7 mouse cellular contexts compared by ENCODE assay signal in genomic region chr3:59059022-59059541, GRCm38 (mm10). TPM values are rescaled to one million over a fixed set of nuclear protein-coding genes. Genes with fewer than 3 reads are reported as not detected.
DNase-seq lines count a peak whose midpoint lies in the region; ATAC-seq lines count a peak whose summit lies in the region.

No protein-coding gene starts in this region.

- DNase-seq in adrenal gland, adult (ENCODE audit: inconsistent age in 2 of 2, low spot score in 1 of 2), result peak; percentile 63 to 93
- DNase-seq in gastrocnemius, adult 18-20 months (ENCODE audit: low spot score), result peak; percentile 66
- DNase-seq in hindlimb bud, embryonic 11.5 days (ENCODE audit: extremely low spot score, low read depth, low spot score), result peak; percentile 70
- peak; percentile 66 to 73 for DNase-seq in left cerebral cortex, adult 18-20 months (ENCODE audit: low spot score in 2 of 2)
- peak; percentile 79 for DNase-seq in lung, postnatal 36 days
- DNase-seq in right cerebral cortex, postnatal 10 days (ENCODE audit: low spot score in 2 of 2), result peak; percentile 82 to 83

- ATAC-seq in common myeloid progenitor, adult 5-6 weeks (replicated peaks; ENCODE audit: low read depth, poor library complexity, severe bottlenecking), result peak; percentile 67

RNA-seq across cellular contexts. Expression of gene Gpr171, which starts 42.5 kb away (rescaled TPM):
- 55.6 and 57.4 TPM in 2 replicates for total RNA-seq in common myeloid progenitor, adult 5-6 weeks (2017)
- under 1 TPM in 1 of 2 experiments, not detected in 1; 0.09 TPM for total RNA-seq in gastrocnemius, adult 18-20 months (2021)
- total RNA-seq in left cerebral cortex, adult 18-20 months (2021), result not detected

RNA-seq across cellular contexts. Expression of gene Med12l, which starts 53.5 kb away (rescaled TPM):
- total RNA-seq in common myeloid progenitor, adult 5-6 weeks (2017), result 11.3 and 12.6 TPM in 2 replicates
- total RNA-seq in gastrocnemius, adult 18-20 months (2021), result under 1 TPM; 0.27 to 0.45 TPM
- total RNA-seq in left cerebral cortex, adult 18-20 months (2021), result 10 to 100 TPM; 49.0 to 51.5 TPM

Comparison
In these comparisons a context has a peak if more than half of its experiments do, and no peak if none do; other contexts are left out.
1. Peak in every context shown above with its lines: DNase-seq and ATAC-seq.
2. RNA of gene Gpr171, which starts 42.5 kb away (total RNA-seq): 55.6 to 57.4 TPM in common myeloid progenitor, adult 5-6 weeks; 0.09 TPM in gastrocnemius, adult 18-20 months and not detected in left cerebral cortex, adult 18-20 months; every median in the first group is over 10 times any median in the second.